Mouse (Mus musculus) cerebellum, adult 18-20 months (tissue): ENCODE data around the gene Gm7714.
"Not testable (repeated sequence)": the region's sequence is repeated elsewhere in the genome, so short reads cannot be mapped to it uniquely, and the experiment has no call there.

Experiments
- DNase-seq, 2 experiments: peaks; one replicate each; pipeline ENCODE4 v3.0.0; 2021

Gene Gm7714

GRCm38 (mm10) chr5:88268619-88269018 lies at the start of gene Gm7714:
Gm7714 (plus strand) TSS chr5:88268919.
- DNase-seq = no peak

- no peak for DNase-seq
These were observed 12.2 kb upstream of the Gm7714 start for GRCm38 (mm10) chr5:88256475-88256874.

- not testable (repeated sequence) for DNase-seq
These were observed 42.6 kb downstream of the Gm7714 start for GRCm38 (mm10) chr5:88311307-88311706.

GRCm38 (mm10) chr5:88317012-88317411 lies 48.3 kb downstream of the Gm7714 start, which contains the start of gene Prol1:
Prol1 (plus strand) TSS chr5:88317312.
- no peak for DNase-seq
